ENCODE assay signal across 9 mouse cellular contexts in genomic region chr1:93014460-93014859, GRCm38 (mm10). TPM values are rescaled to one million over a fixed set of nuclear protein-coding genes. Genes with fewer than 3 reads are reported as not detected.
DNase-seq lines count a peak whose midpoint lies in the region; ATAC-seq and TF ChIP-seq lines count a peak whose summit lies in the region.
"Had no signal": no experiment of that assay in that cellular context is flagged by ENCODE, and none has a peak within 500 bp of the region (broad histone marks: within the 10 kb centered on the region; RNA-seq: fewer than 3 reads in every experiment).

No protein-coding gene starts in this region.

- 0 out of 2 replicates have a peak, but pooled peaks have one; percentile 4 for ATAC-seq in heart, embryonic 13.5 days (ENCODE audit: extremely low read depth, insufficient number of reproducible peaks, low FRiP score, low TSS enrichment)

- TF ChIP-seq EP300 in ES-Bruce4 (IDR thresholded peaks at IDR 0.05; ENCODE audit: insufficient read depth, low read depth, low read length), result no peak

- no peaks in the 10 kb centered on the region for H3K9me3 ChIP-seq in ES-Bruce4 (replicated peaks; ENCODE audit: control insufficient read depth, insufficient read depth, low read length, poor library complexity, severe bottlenecking)
- H3K9me3 ChIP-seq in heart, embryonic 13.5 days, result no peaks in the 10 kb centered on the region
- H3K9me3 ChIP-seq: limb, embryonic 12.5 days had no signal

- TF ChIP-seq POLR2A in ES-Bruce4 (IDR thresholded peaks at IDR 0.05; ENCODE audit: insufficient read depth, low read length), result no peak
- no peak for TF ChIP-seq POLR2A in bone marrow, adult 2 months (IDR thresholded peaks at IDR 0.05; ENCODE audit: borderline replicate concordance, control insufficient read depth, low read depth, low read length)
- no peak for TF ChIP-seq POLR2A in embryonic fibroblast, embryonic 13.5 days (IDR thresholded peaks at IDR 0.05; ENCODE audit: low read depth, low read length)

- H3K27ac ChIP-seq in ES-Bruce4 (ENCODE audit: insufficient read depth, low read length), result no peak overlapping the region
- no peak overlapping the region for H3K27ac ChIP-seq in bone marrow, adult 2 months (ENCODE audit: control insufficient read depth, insufficient read depth, low read depth, low read length, poor library complexity)
- H3K27ac ChIP-seq in embryonic fibroblast, embryonic 13.5 days (ENCODE audit: insufficient read depth, low read length), result no peak overlapping the region
- no peak overlapping the region for H3K27ac ChIP-seq in heart, embryonic 13.5 days (replicated peaks)
- H3K27ac ChIP-seq: limb, embryonic 12.5 days had no signal

- no peak overlapping the region for H3K9ac ChIP-seq in ES-Bruce4 (ENCODE audit: low read depth, poor library complexity, severe bottlenecking)
- H3K9ac ChIP-seq in heart, embryonic 13.5 days, result no peak overlapping the region
- H3K9ac ChIP-seq: limb, embryonic 12.5 days had no signal

- no peak overlapping the region for H3K4me3 ChIP-seq in ES-Bruce4 (ENCODE audit: low read depth, low read length)
- no peak overlapping the region for H3K4me3 ChIP-seq in bone marrow, adult 2 months (replicated peaks; ENCODE audit: control insufficient read depth, low read depth, low read length)
- H3K4me3 ChIP-seq in embryonic fibroblast, embryonic 13.5 days (ENCODE audit: insufficient read depth, low read length), result no peak overlapping the region
- no peak overlapping the region for H3K4me3 ChIP-seq in heart, embryonic 13.5 days
- H3K4me3 ChIP-seq: limb, embryonic 12.5 days had no signal

- no peak overlapping the region for H3K4me2 ChIP-seq in heart, embryonic 13.5 days
- H3K4me2 ChIP-seq: limb, embryonic 12.5 days had no signal

- DNase-seq in layer of hippocampus, adult 8-10 months (ENCODE audit: low spot score in 2 of 2), result peak; percentile 58 to 78
- peak; percentile 75 for DNase-seq in lung, postnatal 25 days (ENCODE audit: low spot score)
- DNase-seq in retina, postnatal 1 day, result peak; percentile 83
- DNase-seq in thymus, postnatal 4 days, result peak; percentile 87

- TF ChIP-seq CTCF in ES-Bruce4 (IDR thresholded peaks at IDR 0.05; ENCODE audit: low read depth, low read length), result peak; percentile 92
- peak; percentile 86 for TF ChIP-seq CTCF in bone marrow, adult 2 months (IDR thresholded peaks at IDR 0.05; ENCODE audit: control insufficient read depth, insufficient read depth, low read length)
- peak; percentile 83 for TF ChIP-seq CTCF in embryonic fibroblast, embryonic 13.5 days (IDR thresholded peaks at IDR 0.05; ENCODE audit: borderline replicate concordance, insufficient read depth, low read length)

- H3K4me1 ChIP-seq in ES-Bruce4 (ENCODE audit: control insufficient read depth, insufficient read depth, low read length), result no peaks in the 10 kb centered on the region
- peaks cover 2% of the 10 kb centered on the region; the same call in 1 of the 2 replicates for H3K4me1 ChIP-seq in bone marrow, adult 2 months (ENCODE audit: control insufficient read depth, insufficient read depth, low read length)
- H3K4me1 ChIP-seq in embryonic fibroblast, embryonic 13.5 days (ENCODE audit: control insufficient read depth, insufficient read depth, low read length), result no peaks in the 10 kb centered on the region
- H3K4me1 ChIP-seq in heart, embryonic 13.5 days, result peaks cover 6% of the 10 kb centered on the region
- H3K4me1 ChIP-seq: limb, embryonic 12.5 days had no signal

- H3K27me3 ChIP-seq in ES-Bruce4 (ENCODE audit: control insufficient read depth, insufficient read depth, low read length, poor library complexity, severe bottlenecking), result no peaks in the 10 kb centered on the region
- 0 out of 2 replicates have a peak, but pooled peaks cover 5% of the 10 kb centered on the region for H3K27me3 ChIP-seq in heart, embryonic 13.5 days (replicated peaks)
- H3K27me3 ChIP-seq: limb, embryonic 12.5 days had no signal

- no peaks in the 10 kb centered on the region for H3K36me3 ChIP-seq in ES-Bruce4 (ENCODE audit: control insufficient read depth, insufficient read depth, low read length, poor library complexity, severe bottlenecking)
- H3K36me3 ChIP-seq in heart, embryonic 13.5 days, result no peaks in the 10 kb centered on the region
- H3K36me3 ChIP-seq: limb, embryonic 12.5 days had no signal

RNA-seq across cellular contexts. Expression of gene Aqp12, which starts 8.3 kb away (rescaled TPM):
- polyA plus RNA-seq in ES-Bruce4 (2011; ENCODE audit: insufficient read depth, insufficient read length, low read depth, missing spikeins), result not detected in 2 replicates
- polyA plus RNA-seq in bone marrow, adult 2 months (2011; ENCODE audit: insufficient read depth, insufficient read length, low replicate concordance, missing spikeins), result not detected in 2 replicates
- polyA plus RNA-seq in embryonic fibroblast, embryonic 13.5 days (2011; ENCODE audit: insufficient read length, low read depth, missing spikeins), result not detected in 2 replicates
- not detected in 2 replicates for polyA plus RNA-seq in heart, embryonic 13.5 days (2015; fragmentation: Nextera tagmentation; extraction: Ambion mirVana)
- not detected for total RNA-seq in layer of hippocampus, adult 8-10 months (2022)
- polyA plus RNA-seq: limb, embryonic 12.5 days had no signal
